Mouse (Mus musculus) cerebellum, adult 2 months (tissue): Measurements from ENCODE around the gene Il10rb. TPM values are rescaled to one million over a fixed set of nuclear protein-coding genes. Genes with fewer than 3 reads are reported as not detected.

Source experiments
- DNase-seq, 2 experiments: peaks; one replicate each; pipeline ENCODE4 v3.0.0; 2021
- H3K27ac ChIP-seq: fragments of 200-500 bp; 2 replicates; pipeline ENCODE4 v1.5.1; 2012; ENCODE audit warnings: low read length, control low read depth, inconsistent platforms; ENCODE audit not compliant: insufficient read depth
- H3K27me3 ChIP-seq: fragments of 200-500 bp; 2 replicates; pipeline ENCODE4 v1.6.1; 2012; ENCODE audit warnings: inconsistent platforms, mild to moderate bottlenecking, low read length, moderate library complexity; ENCODE audit not compliant: control insufficient read depth, insufficient read depth
- H3K4me1 ChIP-seq: fragments of 200-500 bp; 2 replicates; pipeline ENCODE4 v1.6.1; 2011; ENCODE audit warnings: low read length; ENCODE audit not compliant: control insufficient read depth, insufficient read depth
- H3K4me3 ChIP-seq: fragments of 200-500 bp; replicated peaks from 2 replicates; pipeline ENCODE3; 2011; ENCODE audit warnings: mild to moderate bottlenecking, low read depth, low read length, control low read depth; ENCODE audit not compliant: insufficient read depth
- CTCF ChIP-seq: fragments of 200-500 bp; IDR thresholded peaks from 2 replicates; pipeline ENCODE4 v1.5.1; 2011; ENCODE audit warnings: low read depth, mild to moderate bottlenecking, control low read depth, low read length, moderate library complexity, borderline replicate concordance; ENCODE audit not compliant: insufficient read depth
- POLR2A ChIP-seq: fragments of 200-500 bp; IDR thresholded peaks from 2 replicates; pipeline ENCODE4 v1.6.1; 2011; ENCODE audit warnings: low read length, control low read depth, borderline replicate concordance; ENCODE audit not compliant: insufficient read depth
- WGBS: fragments of 180-500 bp; shearing (Covaris S2); methylation state at CpG from one replicate; pipeline ENCODE4 v1.1.7; 2018; 5-methylcytosine and 5-hydroxymethylcytosine counted together
- polyA plus RNA-seq: library from polyadenylated mRNA; depleted of rRNA; stranded (reverse); fragments of >200 nt; gene quantifications from 2 replicates; pipeline ENCODE4 v1.2.3, GENCODE M21; 2012

The Il10rb gene
- polyA plus RNA-seq, 1 experiment = 10.4 TPM

DNA sequence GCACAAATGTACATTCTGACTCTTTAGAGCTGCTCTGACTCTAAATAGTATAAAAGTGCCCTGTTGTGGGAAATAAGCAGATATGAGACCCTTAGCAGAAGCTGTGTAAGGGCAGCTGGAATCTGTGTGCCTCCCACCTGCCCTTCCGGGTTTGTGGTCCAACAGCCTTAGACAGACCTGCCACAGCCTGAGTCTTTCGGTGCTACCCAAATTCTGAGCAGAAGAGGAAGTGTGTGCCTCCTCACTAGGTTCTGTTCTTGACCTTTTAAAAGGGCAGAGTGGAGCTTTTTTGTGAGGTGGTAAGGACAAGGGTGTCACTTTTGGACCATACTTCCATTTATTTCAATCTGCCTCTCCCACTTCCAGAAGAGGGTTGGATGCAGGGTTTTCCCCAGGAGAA lies 46.0 kb downstream of the Il10rb start:
- Histone ChIP-seq H3K4me1 (no peaks in the 10 kb centered on the region), H3K27me3 (no peaks in the 10 kb centered on the region), H3K4me3 (no peak overlapping the region), H3K27ac (no peak overlapping the region)
- 83% methylated on average over 2 of the region's 2 CpGs for WGBS
- DNase-seq = no peak
- TF ChIP-seq CTCF = no peak
- no peak for TF ChIP-seq POLR2A

DNA sequence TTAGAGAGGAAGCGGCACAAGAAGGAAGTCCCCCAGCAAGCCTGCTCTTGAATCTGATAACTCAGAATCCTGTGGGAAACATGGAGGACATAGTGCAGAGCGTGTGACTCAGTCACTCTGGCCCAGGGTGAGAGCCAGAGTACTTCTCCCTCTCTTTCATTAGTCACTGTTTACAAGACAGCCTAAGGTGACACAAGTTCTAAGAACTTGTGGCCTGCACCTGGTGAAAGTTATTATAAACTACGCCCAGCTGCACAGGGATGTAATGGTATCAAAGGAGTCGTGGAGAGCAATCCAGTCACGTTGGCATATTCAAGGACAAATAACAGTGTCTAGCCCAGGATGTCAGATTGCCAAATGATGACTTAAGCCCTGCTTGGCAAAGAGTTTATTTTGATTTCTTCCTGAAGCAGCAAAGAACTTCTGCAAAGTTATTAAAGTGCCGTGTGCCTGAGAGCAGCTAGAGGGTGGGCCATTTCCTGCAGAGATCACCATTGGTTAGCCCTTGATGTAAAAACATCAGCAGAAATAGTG lies 46.5 kb downstream of the Il10rb start:
- 59% methylated on average over 6 of the region's 6 CpGs for WGBS
- TF ChIP-seq CTCF = no peak
- no peak for TF ChIP-seq POLR2A
- H3K4me3 ChIP-seq = no peak overlapping the region
- no peaks in the 10 kb centered on the region for H3K27me3 ChIP-seq
- DNase-seq = no peak
- H3K27ac ChIP-seq = no peak overlapping the region
- no peaks in the 10 kb centered on the region for H3K4me1 ChIP-seq

GRCm38 (mm10) chr16:91455868-91456267 lies 49.9 kb downstream of the Il10rb start:
- TF ChIP-seq CTCF (no peak), POLR2A (no peak)
- Histone ChIP-seq H3K4me3 (no peak overlapping the region), H3K4me1 (no peaks in the 10 kb centered on the region), H3K27me3 (no peaks in the 10 kb centered on the region), H3K27ac (no peak overlapping the region)
- DNase-seq = no peak
- 70% methylated on average over 4 of the region's 4 CpGs for WGBS

DNA sequence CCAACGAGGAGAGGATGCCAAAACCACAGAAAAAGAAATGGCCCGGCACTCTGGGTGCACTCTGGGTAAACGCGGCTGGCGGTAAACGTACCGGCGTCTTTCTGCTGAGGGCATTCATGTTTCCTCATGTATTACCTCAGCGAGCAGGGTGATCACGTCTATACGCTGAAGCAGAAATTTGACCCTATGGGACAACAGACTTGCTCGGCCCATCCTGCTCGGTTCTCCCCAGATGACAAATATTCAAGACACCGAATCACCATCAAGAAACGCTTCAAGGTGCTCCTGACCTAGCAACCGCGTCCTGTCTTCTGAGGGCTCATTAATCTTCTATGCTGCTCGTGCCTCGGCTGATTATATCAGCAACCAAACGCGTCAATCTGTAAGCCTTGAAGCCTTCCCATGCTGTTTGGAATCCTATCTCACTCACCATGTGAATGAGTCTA lies 52.4 kb downstream of the Il10rb start:
- no peak overlapping the region for H3K27ac ChIP-seq
- H3K4me1 ChIP-seq = no peaks in the 10 kb centered on the region
- TF ChIP-seq POLR2A (no peak), CTCF (no peak)
- no peak for DNase-seq
- 80% methylated on average over 21 of the region's 21 CpGs for WGBS
- no peaks in the 10 kb centered on the region for H3K27me3 ChIP-seq
- no peak overlapping the region for H3K4me3 ChIP-seq

GRCm38 (mm10) chr16:91458976-91459375 lies 53.0 kb downstream of the Il10rb start:
- H3K27ac ChIP-seq = no peak overlapping the region
- 6% methylated on average over 5 of the region's 5 CpGs for WGBS
- H3K4me1 ChIP-seq = no peaks in the 10 kb centered on the region
- H3K4me3 ChIP-seq = no peak overlapping the region
- DNase-seq = no peak
- no peak for TF ChIP-seq CTCF
- no peaks in the 10 kb centered on the region for H3K27me3 ChIP-seq

DNA sequence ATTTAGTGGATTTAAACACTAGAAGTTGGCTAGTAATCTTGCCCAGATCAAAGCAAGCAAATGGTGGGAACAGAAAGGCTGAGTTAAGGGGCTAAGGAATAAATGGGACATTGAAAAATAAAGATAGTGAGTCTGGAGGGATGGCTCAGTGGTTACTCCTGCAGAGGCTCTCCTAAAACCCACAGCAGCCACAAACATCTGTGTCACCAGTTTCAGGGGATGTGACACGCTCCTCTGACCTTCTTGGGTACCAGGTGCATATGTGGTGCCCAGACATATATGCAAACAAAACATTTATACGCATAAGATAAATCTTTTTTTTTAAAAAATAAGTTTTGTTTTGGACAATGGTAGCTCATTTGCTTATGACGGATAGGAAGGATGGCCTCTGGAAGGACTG lies 53.4 kb downstream of the Il10rb start:
- 85% methylated on average over 3 of the region's 3 CpGs for WGBS
- no peak for TF ChIP-seq CTCF
- no peak for TF ChIP-seq POLR2A
- no peak overlapping the region for H3K4me3 ChIP-seq
- H3K4me1 ChIP-seq = no peaks in the 10 kb centered on the region
- DNase-seq = no peak
- no peak overlapping the region for H3K27ac ChIP-seq
- no peaks in the 10 kb centered on the region for H3K27me3 ChIP-seq

DNA sequence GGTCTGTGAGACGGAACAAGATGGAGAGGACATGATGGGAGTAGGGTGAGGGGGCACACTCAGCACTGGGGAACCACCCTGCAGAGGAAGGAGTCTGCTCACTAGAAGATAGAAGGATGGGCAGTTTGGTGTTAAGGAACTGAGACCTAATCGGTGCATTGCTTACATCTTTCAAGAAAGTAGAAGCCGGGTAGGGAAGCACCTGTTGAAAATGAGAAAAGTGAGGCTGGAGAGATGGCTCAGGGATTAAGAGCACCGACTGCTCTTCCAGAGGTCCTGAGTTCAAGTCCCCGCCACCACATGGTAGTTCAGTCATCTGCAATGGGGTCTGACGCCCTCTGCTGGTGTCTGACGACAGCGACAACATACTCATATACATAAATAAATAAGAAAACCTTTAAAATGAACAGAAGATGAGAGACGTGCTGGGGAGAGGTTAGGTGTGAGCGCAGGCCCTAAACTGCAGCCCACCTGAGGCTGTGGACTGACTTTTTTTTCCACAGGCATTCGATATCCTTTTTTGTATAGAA lies 53.9 kb downstream of the Il10rb start:
- no peaks in the 10 kb centered on the region for H3K27me3 ChIP-seq
- 73% methylated on average over 11 of the region's 11 CpGs for WGBS

GRCm38 (mm10) chr16:91461066-91461638 lies 55.2 kb downstream of the Il10rb start:
- TF ChIP-seq CTCF = no peak
- TF ChIP-seq POLR2A = no peak
- 70% methylated on average over 11 of the region's 11 CpGs for WGBS
- Histone ChIP-seq H3K4me3 (no peak overlapping the region), H3K4me1 (no peaks in the 10 kb centered on the region), H3K27me3 (no peaks in the 10 kb centered on the region), H3K27ac (no peak overlapping the region)
- DNase-seq = no peak

More for the DNA sequence above, 53.9 kb downstream of the Il10rb start:
- Histone ChIP-seq H3K4me1 (no peaks in the 10 kb centered on the region), H3K27ac (no peak overlapping the region), H3K4me3 (no peak overlapping the region)
- TF ChIP-seq CTCF = no peak
- no peak for TF ChIP-seq POLR2A
- DNase-seq = no peak

DNA sequence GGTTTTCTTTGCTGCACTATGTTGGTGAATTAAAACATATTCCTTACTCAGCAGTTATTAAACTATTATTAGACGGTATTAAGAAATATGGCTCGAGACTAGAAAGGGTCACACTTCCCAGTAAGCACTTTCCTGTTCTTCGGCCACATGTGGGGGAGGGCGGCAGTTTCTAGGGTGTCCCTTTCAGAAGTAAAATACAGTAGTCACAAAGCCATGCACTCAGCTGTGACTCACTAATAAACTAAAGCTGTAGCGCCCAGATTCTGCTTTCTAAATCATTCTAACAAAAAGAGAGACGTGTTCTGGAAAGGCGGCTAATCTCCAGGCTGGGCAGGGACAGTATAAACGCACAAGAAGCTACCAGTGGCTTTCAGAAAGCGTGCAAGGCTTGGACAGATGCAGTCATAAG lies 55.8 kb downstream of the Il10rb start:
- TF ChIP-seq POLR2A (no peak), CTCF (no peak)
- WGBS = 64% methylated on average over 9 of the region's 9 CpGs
- Histone ChIP-seq H3K27me3 (no peaks in the 10 kb centered on the region), H3K27ac (no peak overlapping the region), H3K4me1 (no peaks in the 10 kb centered on the region), H3K4me3 (no peak overlapping the region)
- DNase-seq = no peak
